Mouse (Mus musculus) left cerebral cortex, adult 8-10 months (tissue): ENCODE data around the gene Gria1. TPM values are rescaled to one million over a fixed set of nuclear protein-coding genes. Genes with fewer than 3 reads are reported as not detected.
A peak's percentile ranks its signal among the peaks of the same experiment; 100 is the strongest.

ENCODE experiments used
- DNase-seq, 2 experiments: peaks; one replicate each; pipeline ENCODE4 v3.0.0; 2022; ENCODE audit warnings: low spot score in 2 of 2
- total RNA-seq, 4 experiments: library from RNA; stranded (reverse); gene quantifications; 2 replicates each; pipeline ENCODE4 v1.2.4; 2022

Gria1 gene
- total RNA-seq, 4 experiments from 2014 or later, result 226 to 288 (median 261) TPM

- no peak for DNase-seq
Measured at GRCm38 (mm10) chr11:57278056-57278455, 266.9 kb downstream of the Gria1 start.

GRCm38 (mm10) chr11:57286119-57286518 lies 274.9 kb downstream of the Gria1 start:
- no peak for DNase-seq

GRCm38 (mm10) chr11:57297376-57297775 lies 286.2 kb downstream of the Gria1 start:
- no peak for DNase-seq

GRCm38 (mm10) chr11:57298263-57298662 lies 287.1 kb downstream of the Gria1 start:
- no peak for DNase-seq

- no peak for DNase-seq
Measured at GRCm38 (mm10) chr11:57298665-57299064, 287.5 kb downstream of the Gria1 start.

- no peak for DNase-seq
Measured at GRCm38 (mm10) chr11:57303602-57304001, 292.4 kb downstream of the Gria1 start.

GRCm38 (mm10) chr11:57306116-57306515 lies 294.9 kb downstream of the Gria1 start:
- DNase-seq, result no peak

- DNase-seq, result no peak
Measured at GRCm38 (mm10) chr11:57306892-57307291, 295.7 kb downstream of the Gria1 start.

GRCm38 (mm10) chr11:57317063-57317462 lies 305.9 kb downstream of the Gria1 start:
- DNase-seq, result no peak

- no peak for DNase-seq
Measured at GRCm38 (mm10) chr11:57317478-57317877, 306.3 kb downstream of the Gria1 start.

- DNase-seq, result peak in 1 of 2 experiments; percentile 54
Measured at GRCm38 (mm10) chr11:57319374-57319773, 308.2 kb downstream of the Gria1 start.

GRCm38 (mm10) chr11:57324099-57324498 lies 312.9 kb downstream of the Gria1 start:
- DNase-seq, result peak in 1 of 2 experiments; percentile 2
